Mouse (Mus musculus): ENCODE measurements at regions not wholly inside any gene's neighbourhood (a gene's known extent, or its start where the extent isn't known, plus 50 kb on each side); places are given as distances from the start of the nearest gene placed in this dataset.

DNA sequence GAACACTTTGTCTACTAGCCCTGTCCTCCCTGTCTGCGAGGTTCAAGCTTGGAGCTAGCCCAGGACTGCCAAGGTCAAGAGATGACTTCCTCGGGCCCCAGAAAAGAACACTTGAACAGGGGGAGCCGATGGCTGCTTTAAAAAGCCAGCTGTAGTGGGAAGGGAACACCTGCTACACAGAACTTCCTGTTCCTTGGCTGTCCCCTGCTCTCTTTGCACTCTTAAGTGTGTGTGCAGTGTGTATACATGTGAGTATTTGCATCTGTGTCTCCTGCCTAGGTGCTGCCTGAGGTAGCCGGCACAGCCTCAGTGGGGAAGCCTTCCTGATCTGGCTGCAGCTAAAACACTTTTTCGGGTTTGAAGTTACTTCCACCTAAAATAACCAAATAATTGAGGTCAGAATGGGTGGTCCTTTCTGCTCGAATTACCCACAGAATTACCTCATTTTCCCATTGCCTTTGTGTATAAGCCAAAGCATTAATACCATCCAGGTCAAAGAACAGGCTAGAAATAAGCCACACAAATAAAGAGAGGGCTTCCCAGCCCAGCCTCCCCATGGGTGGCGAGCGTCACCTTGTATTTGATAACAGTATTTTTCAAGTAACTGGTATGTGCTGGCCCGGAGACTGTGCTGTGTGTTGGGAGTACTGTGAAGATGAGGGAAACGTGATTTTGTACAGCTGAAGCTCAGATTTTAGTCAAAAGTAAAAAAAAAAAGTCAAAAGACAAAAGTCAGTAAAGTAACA is 84.2 kb upstream of the Lclat1 start:
- H3K27ac ChIP-seq, result no peak overlapping the region
- H3K27me3 ChIP-seq, result no peaks in the 10 kb centered on the region
- H3K9ac ChIP-seq, result no peak overlapping the region
- no peak overlapping the region for H3K4me3 ChIP-seq
- no peak overlapping the region for H3K4me2 ChIP-seq
- H3K9me3 ChIP-seq, result no peaks in the 10 kb centered on the region
- no peak for ATAC-seq (ENCODE audit: low FRiP score)
- H3K36me3 ChIP-seq, result no peaks in the 10 kb centered on the region
- 0 out of 2 replicates have a peak, but pooled peaks cover 4% of the 10 kb centered on the region for H3K4me1 ChIP-seq (replicated peaks)
- WGBS, result 76% methylated on average over 10 of the region's 10 CpGs

DNA sequence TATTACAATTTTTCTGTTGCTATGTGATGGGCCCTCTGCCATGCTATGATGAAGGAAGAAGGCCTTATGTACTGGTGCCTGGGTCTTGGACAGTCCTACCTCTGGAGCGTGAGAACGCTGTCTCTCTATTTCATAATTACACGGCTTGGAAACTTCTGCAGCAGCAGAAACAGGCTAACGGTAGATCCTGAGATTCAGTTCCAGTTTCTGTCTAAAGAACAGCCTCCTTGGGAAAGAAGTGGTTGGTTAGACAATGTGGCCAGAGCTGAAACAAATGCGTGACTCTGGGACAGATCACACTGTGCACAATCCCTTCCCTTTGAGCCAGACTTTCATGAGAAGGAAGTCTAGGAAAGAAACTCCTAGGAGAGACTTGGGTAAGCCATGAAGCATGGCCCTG is 80.7 kb upstream of the Lclat1 start:
- no peaks in the 10 kb centered on the region for H3K36me3 ChIP-seq
- no peak for ATAC-seq (ENCODE audit: low FRiP score)
- 96% methylated on average over 5 of the region's 5 CpGs for WGBS
- no peaks in the 10 kb centered on the region for H3K27me3 ChIP-seq
- no peaks in the 10 kb centered on the region for H3K9me3 ChIP-seq
- H3K4me2 ChIP-seq, result no peak overlapping the region
- H3K4me1 ChIP-seq (replicated peaks), result 0 out of 2 replicates have a peak, but pooled peaks cover 4% of the 10 kb centered on the region
- H3K27ac ChIP-seq, result no peak overlapping the region
- H3K9ac ChIP-seq, result no peak overlapping the region
- H3K4me3 ChIP-seq, result no peak overlapping the region

DNA sequence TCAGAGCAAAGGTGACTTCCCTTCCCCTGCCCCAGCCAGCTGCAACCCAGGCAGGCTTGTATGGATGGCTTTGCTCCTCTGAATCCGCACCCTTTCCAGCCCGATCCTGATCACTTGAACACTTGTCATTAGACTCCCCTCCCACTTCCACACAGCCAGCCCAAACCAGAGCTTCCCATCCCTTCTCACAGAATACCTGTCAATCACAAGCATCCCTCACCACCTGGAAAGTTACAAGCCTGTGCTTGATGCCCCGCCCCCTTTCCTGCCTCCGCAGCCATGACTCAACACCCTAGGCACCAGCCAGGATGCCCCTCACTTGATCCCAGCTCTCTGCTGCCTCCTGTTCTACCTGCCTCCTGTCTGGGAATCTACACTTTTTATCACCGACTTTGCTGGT is 76.0 kb upstream of the Lclat1 start:
- Histone ChIP-seq H3K27ac (no peak overlapping the region), H3K36me3 (no peaks in the 10 kb centered on the region), H3K9me3 (no peaks in the 10 kb centered on the region), H3K27me3 (0 out of 2 replicates have a peak, but pooled peaks cover 3% of the 10 kb centered on the region), H3K9ac (no peak overlapping the region), H3K4me3 (no peak overlapping the region), H3K4me2 (no peak overlapping the region), H3K4me1 (replicated peaks) (no peaks in the 10 kb centered on the region)
- WGBS, result 73% methylated on average over 5 of the region's 5 CpGs
- ATAC-seq (ENCODE audit: low FRiP score), result no peak

- no peak overlapping the region for H3K4me3 ChIP-seq
- no peak overlapping the region for H3K4me2 ChIP-seq
- no peaks in the 10 kb centered on the region for H3K9me3 ChIP-seq
- H3K36me3 ChIP-seq, result no peaks in the 10 kb centered on the region
- no peak overlapping the region for H3K27ac ChIP-seq
- 0 out of 2 replicates have a peak, but pooled peaks cover 3% of the 10 kb centered on the region for H3K27me3 ChIP-seq
- no peaks in the 10 kb centered on the region for H3K4me1 ChIP-seq (replicated peaks)
- ATAC-seq (ENCODE audit: low FRiP score), result no peak
- WGBS, result 80% methylated on average over 3 of the region's 3 CpGs
- no peak overlapping the region for H3K9ac ChIP-seq
Measured at GRCm38 (mm10) chr17:73032326-73032725, 75.5 kb upstream of the Lclat1 start.

DNA sequence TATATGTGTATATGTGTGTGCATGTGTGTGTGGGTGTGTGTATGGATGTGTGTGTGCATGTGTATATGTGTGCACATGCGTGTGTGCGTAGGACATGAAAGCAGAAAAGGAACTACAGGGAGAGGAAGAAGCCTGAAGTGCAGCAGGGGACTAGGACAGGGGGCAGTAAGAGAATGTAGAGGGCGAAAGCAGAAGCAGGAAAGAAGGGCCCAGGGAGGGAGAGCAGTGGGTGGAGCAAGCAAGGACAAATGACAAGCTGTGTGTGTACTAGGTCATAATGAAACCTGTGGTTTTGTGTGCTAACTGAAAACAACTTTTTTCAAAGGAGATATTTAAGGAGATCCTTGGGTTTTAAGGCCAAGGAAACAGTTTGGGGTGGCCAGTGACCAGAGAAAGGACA is 73.4 kb upstream of the Lclat1 start:
- 0 out of 2 replicates have a peak, but pooled peaks cover 3% of the 10 kb centered on the region for H3K27me3 ChIP-seq
- no peak overlapping the region for H3K27ac ChIP-seq
- H3K4me1 ChIP-seq (replicated peaks), result no peaks in the 10 kb centered on the region
- H3K9me3 ChIP-seq, result no peaks in the 10 kb centered on the region
- H3K4me3 ChIP-seq, result no peak overlapping the region
- ATAC-seq (ENCODE audit: low FRiP score), result no peak
- no peak overlapping the region for H3K4me2 ChIP-seq
- H3K9ac ChIP-seq, result no peak overlapping the region
- 86% methylated on average over 3 of the region's 3 CpGs for WGBS
- no peaks in the 10 kb centered on the region for H3K36me3 ChIP-seq

GRCm38 (mm10) chr17:73034981-73035481 is 72.8 kb upstream of the Lclat1 start:
- no peak for ATAC-seq (ENCODE audit: low FRiP score)
- Histone ChIP-seq H3K9me3 (no peaks in the 10 kb centered on the region), H3K36me3 (no peaks in the 10 kb centered on the region), H3K4me1 (replicated peaks) (no peaks in the 10 kb centered on the region), H3K9ac (no peak overlapping the region), H3K4me2 (no peak overlapping the region), H3K27me3 (0 out of 2 replicates have a peak, but pooled peaks cover 3% of the 10 kb centered on the region), H3K27ac (no peak overlapping the region), H3K4me3 (no peak overlapping the region)
- 37% methylated on average over 8 of the region's 8 CpGs for WGBS

DNA sequence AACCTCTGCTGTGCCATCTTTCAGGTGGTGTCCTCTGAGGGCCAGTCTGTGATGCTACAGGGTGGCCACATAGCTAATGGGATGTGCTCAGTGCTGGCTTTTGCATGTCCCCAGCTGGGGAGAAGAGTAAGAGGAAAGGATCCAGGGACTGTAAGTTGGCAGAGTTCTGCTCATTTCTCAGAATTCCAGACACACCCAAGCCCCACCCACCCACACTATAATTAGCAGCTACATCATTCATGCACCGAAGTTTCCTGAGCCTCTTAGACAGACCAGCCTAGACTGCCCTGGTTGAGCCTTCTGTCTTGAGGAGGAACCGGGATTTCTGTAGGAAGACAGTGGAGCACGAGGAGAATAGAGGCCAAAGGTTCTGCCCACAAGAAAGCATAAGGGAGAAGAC is 70.9 kb upstream of the Lclat1 start:
- no peak for ATAC-seq (ENCODE audit: low FRiP score)
- H3K27ac ChIP-seq, result no peak overlapping the region
- H3K4me2 ChIP-seq, result no peak overlapping the region
- H3K4me3 ChIP-seq, result no peak overlapping the region
- no peaks in the 10 kb centered on the region for H3K36me3 ChIP-seq
- WGBS, result 84% methylated on average over 3 of the region's 3 CpGs
- no peak overlapping the region for H3K9ac ChIP-seq
- no peaks in the 10 kb centered on the region for H3K4me1 ChIP-seq (replicated peaks)
- 0 out of 2 replicates have a peak, but pooled peaks cover 3% of the 10 kb centered on the region for H3K27me3 ChIP-seq
- H3K9me3 ChIP-seq, result no peaks in the 10 kb centered on the region

GRCm38 (mm10) chr17:73038586-73038985 is 69.2 kb upstream of the Lclat1 start:
- Histone ChIP-seq H3K27me3 (no peaks in the 10 kb centered on the region), H3K27ac (no peak overlapping the region), H3K4me3 (no peak overlapping the region), H3K9ac (no peak overlapping the region), H3K4me2 (no peak overlapping the region), H3K9me3 (no peaks in the 10 kb centered on the region), H3K36me3 (no peaks in the 10 kb centered on the region), H3K4me1 (replicated peaks) (no peaks in the 10 kb centered on the region)
- no peak for ATAC-seq (ENCODE audit: low FRiP score)
- WGBS, result 94% methylated on average over 2 of the region's 2 CpGs

- Histone ChIP-seq H3K36me3 (no peaks in the 10 kb centered on the region), H3K4me1 (replicated peaks) (peaks cover 3% of the 10 kb centered on the region; the same call in 1 of the 2 replicates), H3K27ac (no peak overlapping the region), H3K9me3 (no peaks in the 10 kb centered on the region), H3K9ac (no peak overlapping the region), H3K4me2 (no peak overlapping the region), H3K4me3 (no peak overlapping the region), H3K27me3 (no peaks in the 10 kb centered on the region)
- 83% methylated on average over 5 of the region's 5 CpGs for WGBS
- no peak for ATAC-seq (ENCODE audit: low FRiP score)
Measured at GRCm38 (mm10) chr17:73044918-73045580, 62.7 kb upstream of the Lclat1 start.

GRCm38 (mm10) chr17:73046985-73047384 is 60.8 kb upstream of the Lclat1 start:
- Histone ChIP-seq H3K9ac (no peak overlapping the region), H3K4me3 (no peak overlapping the region), H3K27me3 (no peaks in the 10 kb centered on the region), H3K9me3 (no peaks in the 10 kb centered on the region), H3K36me3 (no peaks in the 10 kb centered on the region), H3K4me1 (replicated peaks) (peaks cover 3% of the 10 kb centered on the region; the same call in 1 of the 2 replicates), H3K27ac (no peak overlapping the region), H3K4me2 (no peak overlapping the region)
- WGBS, result 61% methylated on average over 4 of the region's 4 CpGs
- ATAC-seq (ENCODE audit: low FRiP score), result no peak

DNA sequence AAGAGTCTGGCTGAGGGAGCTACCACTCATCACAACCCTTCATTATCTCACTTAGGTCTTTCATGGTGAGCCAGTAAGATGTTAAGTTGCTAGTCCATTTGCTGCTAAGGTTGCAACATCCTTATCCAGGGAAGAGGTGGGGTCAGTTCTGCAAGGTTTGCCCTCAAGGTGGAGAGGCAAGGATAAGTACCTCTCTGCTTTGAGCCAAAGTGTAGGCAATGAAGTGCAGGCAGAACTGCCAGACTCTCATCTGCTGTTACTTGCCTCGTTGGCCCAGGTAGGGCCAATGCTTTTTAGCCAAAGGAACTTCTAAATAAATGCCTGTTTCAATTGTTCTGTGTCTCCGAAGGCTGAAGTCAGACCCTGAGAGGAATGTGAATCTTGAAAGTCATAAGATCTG is 59.6 kb upstream of the Lclat1 start:
- no peak for ATAC-seq (ENCODE audit: low FRiP score)
- no peaks in the 10 kb centered on the region for H3K27me3 ChIP-seq
- H3K27ac ChIP-seq, result no peak overlapping the region
- no peaks in the 10 kb centered on the region for H3K36me3 ChIP-seq
- H3K4me3 ChIP-seq, result no peak overlapping the region
- H3K4me2 ChIP-seq, result no peak overlapping the region
- peaks cover 3% of the 10 kb centered on the region; the same call in 1 of the 2 replicates for H3K4me1 ChIP-seq (replicated peaks)
- H3K9me3 ChIP-seq, result no peaks in the 10 kb centered on the region
- H3K9ac ChIP-seq, result no peak overlapping the region
- WGBS, result 87% methylated on average over 2 of the region's 2 CpGs

DNA sequence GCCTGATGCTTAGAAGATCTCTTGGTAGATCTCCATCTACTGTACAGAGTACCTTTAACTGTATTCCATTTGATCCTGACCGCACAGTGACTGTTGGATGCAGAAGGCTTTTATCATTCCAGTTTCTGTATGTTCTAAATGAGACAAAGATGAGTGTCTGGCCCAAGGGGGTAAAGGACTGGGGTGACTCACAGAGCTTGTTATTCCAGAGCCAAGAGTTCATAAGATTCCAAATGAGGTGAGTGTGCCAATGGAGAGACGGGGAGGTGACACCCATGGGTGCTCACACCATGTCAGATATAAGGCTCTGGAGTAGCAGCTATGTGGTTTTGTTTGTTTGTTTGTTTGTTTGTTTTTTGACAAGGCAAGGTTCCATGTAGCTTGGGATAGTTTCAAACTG is 54.8 kb upstream of the Lclat1 start:
- ATAC-seq (ENCODE audit: low FRiP score), result no peak
- WGBS, result 95% methylated on average over 2 of the region's 2 CpGs

More for the DNA sequence above, 54.8 kb upstream of the Lclat1 start:
- Histone ChIP-seq H3K4me3 (no peak overlapping the region), H3K9ac (no peak overlapping the region), H3K27me3 (peaks cover 4% of the 10 kb centered on the region; the same call in 1 of the 2 replicates), H3K4me2 (no peak overlapping the region), H3K36me3 (no peaks in the 10 kb centered on the region), H3K9me3 (no peaks in the 10 kb centered on the region), H3K4me1 (replicated peaks) (no peaks in the 10 kb centered on the region), H3K27ac (no peak overlapping the region)

Measured in hindbrain, embryonic 13.5 days (tissue).